Mouse (Mus musculus) layer of hippocampus, postnatal 25 days (tissue): ENCODE measurements around the gene Gm21698. TPM values are rescaled to one million over a fixed set of nuclear protein-coding genes. Genes with fewer than 3 reads are reported as not detected.
"Not testable (repeated sequence)": the region's sequence is repeated elsewhere in the genome, so short reads cannot be mapped to it uniquely, and the experiment has no call there.

Experiments used
- DNase-seq, 2 experiments: peaks; one replicate each; pipeline ENCODE4 v3.0.0; 2022; ENCODE audit warnings: mixed read lengths in 2 of 2, low spot score in 1 of 2; ENCODE audit errors: extremely low spot score in 1 of 2
- total RNA-seq, 2 experiments: library from RNA; stranded (reverse); gene quantifications; 2 replicates each; pipeline ENCODE4 v1.2.3; 2021

The Gm21698 gene
- under 1 TPM in 1 of 2 experiments, not detected in 1; 0.40 TPM for total RNA-seq

DNA sequence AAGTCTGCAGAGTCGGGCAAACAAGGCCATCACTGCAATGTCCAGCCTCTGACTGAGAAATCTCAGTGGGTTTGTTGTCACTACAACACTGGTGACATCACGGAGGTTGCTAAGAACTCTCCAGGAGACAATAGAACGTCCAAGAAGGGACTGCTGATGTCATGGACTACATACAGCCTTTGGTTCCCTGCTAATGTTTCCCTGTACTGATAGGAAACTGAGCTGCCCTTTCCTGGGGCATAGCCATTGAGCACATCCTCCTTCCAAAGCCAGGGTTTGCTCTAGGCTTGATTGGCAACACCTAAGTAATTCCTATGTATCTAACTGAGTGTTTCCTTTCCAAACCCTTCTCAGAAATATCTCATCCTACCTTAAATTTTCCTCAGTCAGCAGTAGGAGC lies at the start of gene Gm21698:
Gene Gm21698, minus strand, starts transcription at position 101 of the 400 bp plus-strand sequence.
- not testable (repeated sequence) for DNase-seq

DNA sequence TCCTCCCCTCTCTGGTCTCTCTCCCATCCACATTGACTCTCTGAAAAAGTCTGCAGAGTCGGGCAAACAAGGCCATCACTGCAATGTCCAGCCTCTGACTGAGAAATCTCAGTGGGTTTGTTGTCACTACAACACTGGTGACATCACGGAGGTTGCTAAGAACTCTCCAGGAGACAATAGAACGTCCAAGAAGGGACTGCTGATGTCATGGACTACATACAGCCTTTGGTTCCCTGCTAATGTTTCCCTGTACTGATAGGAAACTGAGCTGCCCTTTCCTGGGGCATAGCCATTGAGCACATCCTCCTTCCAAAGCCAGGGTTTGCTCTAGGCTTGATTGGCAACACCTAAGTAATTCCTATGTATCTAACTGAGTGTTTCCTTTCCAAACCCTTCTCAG lies 34.4 kb upstream of the Gm21698 start, which contains the start of gene Gm5862:
Gene Gm5862, minus strand, starts transcription at position 101 of the 400 bp plus-strand sequence.
- DNase-seq, result not testable (repeated sequence)

DNA sequence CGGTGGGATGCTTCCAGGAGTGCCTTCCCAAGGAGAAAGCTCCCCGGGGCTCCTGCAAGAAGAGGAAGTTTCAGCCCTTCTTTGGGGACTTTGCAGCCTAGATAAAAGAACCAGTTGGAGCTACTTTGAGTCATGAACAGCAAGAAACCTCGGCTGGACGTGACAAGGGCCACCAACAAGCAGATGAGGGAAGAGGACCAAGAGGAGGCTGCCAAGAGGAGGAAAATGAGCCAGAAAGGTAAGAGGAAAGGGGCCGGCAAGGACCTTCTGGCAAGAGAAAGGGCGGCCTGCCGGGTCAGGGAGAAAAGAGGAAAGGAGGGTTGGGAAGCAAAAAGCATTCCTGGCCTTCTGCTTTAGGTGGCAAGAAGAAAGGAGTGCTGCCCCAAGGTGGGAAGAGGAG lies 19.2 kb upstream of the Gm21698 start:
- DNase-seq, result not testable (repeated sequence)

DNA sequence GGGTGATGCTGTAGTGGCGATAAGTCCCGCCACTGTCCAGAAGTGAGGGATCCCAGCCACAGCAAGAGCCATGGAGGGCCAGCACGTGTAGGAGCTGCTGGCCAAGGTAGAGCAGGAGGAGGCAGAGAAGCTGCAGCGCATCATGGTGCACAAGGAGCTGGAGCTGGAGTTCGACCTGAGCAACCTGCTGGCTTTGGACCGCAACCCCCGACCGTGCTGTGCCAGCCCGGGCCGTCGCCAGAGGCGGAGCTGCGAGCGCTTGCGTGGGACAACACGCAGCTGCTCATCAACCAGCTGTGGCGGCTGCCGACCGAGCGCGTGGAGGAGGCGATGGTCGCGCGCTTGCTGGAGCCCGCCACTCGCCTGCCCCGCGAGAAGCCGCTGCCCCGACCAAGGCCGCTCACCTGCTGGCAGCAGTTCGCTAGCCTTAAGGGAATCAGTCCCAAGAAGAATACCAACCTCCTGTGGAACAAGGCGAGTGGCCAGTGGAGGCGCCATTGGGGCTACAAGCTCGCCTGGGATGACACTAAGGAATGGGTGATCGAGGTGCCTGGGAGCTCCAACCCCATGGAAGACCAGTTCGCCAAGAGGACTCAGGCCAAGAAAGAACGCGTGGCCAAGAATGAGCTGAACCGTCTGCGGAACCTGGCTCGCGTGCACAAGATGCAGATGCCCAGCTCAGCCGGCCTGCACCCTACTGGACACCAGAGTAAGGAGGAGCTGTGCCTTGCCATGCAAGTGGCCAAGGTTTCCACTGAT lies 18.7 kb upstream of the Gm21698 start:
- DNase-seq, result peak; percentile 17 to 19

DNA sequence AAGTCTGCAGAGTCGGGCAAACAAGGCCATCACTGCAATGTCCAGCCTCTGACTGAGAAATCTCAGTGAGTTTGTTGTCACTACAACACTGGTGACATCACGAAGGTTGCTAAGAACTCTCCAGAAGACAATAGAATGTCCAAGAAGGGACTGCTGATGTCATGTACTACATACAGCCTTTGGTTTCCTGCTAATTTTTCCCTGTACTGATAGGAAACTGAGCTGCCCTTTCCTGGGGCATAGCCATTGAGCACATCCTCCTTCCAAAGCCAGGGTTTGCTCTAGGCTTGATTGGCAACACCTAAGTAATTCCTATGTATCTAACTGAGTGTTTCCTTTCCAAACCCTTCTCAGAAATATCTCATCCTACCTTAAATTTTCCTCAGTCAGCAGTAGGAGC lies 16.2 kb upstream of the Gm21698 start, which contains the start of gene Gm1979:
Gene Gm1979, minus strand, starts transcription at position 101 of the 400 bp plus-strand sequence.
- not testable (repeated sequence) for DNase-seq

DNA sequence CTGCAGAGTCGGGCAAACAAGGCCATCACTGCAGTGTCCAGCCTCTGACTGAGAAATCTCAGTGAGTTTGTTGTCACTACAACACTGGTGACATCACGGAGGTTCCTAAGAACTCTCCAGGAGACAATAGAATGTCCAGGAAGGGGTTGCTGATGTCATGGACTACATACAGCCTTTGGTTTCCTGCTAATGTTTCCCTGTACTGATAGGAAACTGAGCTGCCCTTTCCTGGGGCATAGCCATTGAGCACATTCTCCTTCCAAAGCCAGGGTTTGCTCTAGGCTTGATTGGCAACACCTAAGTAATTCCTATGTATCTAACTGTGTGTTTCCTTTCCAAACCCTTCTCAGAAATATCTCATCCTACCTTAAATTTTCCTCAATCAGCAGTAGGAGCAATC lies 15.9 kb downstream of the Gm21698 start, which contains the start of gene Gm21680:
Gene Gm21680, minus strand, starts transcription at position 101 of the 400 bp plus-strand sequence.
- DNase-seq, result not testable (repeated sequence)

DNA sequence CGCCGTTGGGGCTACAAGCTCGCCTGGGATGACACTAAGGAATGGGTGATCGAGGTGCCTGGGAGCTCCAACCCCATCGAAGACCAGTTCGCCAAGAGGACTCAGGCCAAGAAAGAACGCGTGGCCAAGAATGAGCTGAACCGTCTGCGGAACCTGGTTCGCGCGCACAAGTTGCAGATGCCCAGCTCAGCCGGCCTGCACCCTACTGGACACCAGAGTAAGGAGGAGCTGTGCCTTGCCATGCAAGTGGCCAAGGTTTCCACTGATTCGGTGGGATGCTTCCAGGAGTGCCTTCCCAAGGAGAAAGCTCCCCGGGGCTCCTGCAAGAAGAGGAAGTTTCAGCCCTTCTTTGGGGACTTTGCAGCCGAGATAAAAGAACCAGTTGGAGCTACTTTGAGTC lies 31.4 kb downstream of the Gm21698 start:
- DNase-seq, result not testable (repeated sequence)

DNA sequence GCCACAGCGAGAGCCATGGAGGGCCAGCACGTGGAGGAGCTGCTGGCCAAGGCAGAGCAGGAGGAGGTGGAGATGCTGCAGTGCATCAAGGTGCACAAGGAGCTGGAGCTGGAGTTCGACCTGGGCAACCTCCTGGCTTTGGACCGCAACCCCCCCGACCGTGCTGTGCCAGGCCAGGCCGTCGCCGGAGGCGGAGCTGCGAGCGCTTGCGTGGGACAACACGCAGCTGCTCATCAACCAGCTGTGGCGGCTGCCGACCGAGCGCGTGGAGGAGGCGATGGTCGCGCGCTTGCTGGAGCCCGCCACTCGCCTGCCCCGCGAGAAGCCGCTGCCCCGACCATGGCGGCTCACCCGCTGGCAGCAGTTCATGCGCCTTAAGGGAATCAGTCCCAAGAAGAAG lies 31.8 kb downstream of the Gm21698 start:
- not testable (repeated sequence) for DNase-seq

DNA sequence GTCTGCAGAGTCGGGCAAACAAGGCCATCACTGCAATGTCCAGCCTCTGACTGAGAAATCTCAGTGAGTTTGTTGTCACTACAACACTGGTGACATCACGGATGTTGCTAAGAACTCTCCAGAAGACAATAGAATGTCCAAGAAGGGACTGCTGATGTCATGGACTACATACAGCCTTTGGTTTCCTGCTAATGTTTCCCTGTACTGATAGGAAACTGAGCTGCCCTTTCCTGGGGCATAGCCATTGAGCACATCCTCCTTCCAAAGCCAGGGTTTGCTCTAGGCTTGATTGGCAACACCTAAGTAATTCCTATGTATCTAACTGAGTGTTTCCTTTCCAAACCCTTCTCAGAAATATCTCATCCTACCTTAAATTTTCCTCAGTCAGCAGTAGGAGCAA lies 34.1 kb downstream of the Gm21698 start, which contains the start of gene Gm21671:
Gene Gm21671, minus strand, starts transcription at position 101 of the 400 bp plus-strand sequence.
- not testable (repeated sequence) for DNase-seq

DNA sequence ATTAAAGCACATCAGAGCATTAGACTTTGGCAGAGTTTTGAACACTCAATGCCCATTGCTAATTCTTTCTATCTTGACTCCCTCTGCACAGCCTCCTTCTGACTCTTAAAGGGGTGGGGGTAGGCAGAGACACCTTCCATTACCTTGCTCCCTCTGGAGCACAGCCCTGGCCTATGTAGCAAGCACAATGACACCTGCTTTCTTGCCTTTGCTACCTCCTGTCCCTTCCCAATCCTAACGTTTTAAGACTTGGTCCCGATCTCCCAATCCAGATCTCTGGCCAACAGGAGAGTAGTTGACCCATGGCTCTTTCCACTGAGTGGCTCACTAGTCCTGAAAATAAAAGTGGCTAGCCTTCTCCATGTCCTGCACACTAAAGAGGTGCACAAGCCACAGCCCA lies 43.1 kb downstream of the Gm21698 start:
- not testable (repeated sequence) for DNase-seq

DNA sequence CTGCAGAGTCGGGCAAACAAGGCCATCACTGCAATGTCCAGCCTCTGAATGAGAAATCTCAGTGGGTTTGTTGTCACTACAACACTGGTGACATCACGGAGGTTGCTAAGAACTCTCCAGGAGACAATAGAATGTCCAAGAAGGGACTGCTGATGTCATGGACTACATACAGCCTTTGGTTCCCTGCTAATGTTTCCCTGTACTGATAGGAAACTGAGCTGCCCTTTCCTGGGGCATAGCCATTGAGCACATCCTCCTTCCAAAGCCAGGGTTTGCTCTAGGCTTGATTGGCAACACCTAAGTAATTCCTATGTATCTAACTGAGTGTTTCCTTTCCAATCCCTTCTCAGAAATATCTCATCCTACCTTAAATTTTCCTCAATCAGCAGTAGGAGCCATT lies 46.2 kb downstream of the Gm21698 start, which contains the start of gene Gm21663:
Gene Gm21663, minus strand, starts transcription at position 101 of the 400 bp plus-strand sequence.
- not testable (repeated sequence) for DNase-seq

Other genes starting within 250 kb of the Gm21698 start
- 100 to 1,000 TPM; 145 to 156 TPM for gene Actr3b, start 228.7 kb downstream of the Gm21698 start, total RNA-seq
- gene Gm21663, start 46.3 kb downstream of the Gm21698 start, total RNA-seq, result not detected
- not detected for gene Gm21671, start 34.2 kb downstream of the Gm21698 start, total RNA-seq
- under 1 TPM in 1 of 2 experiments, not detected in 1; 0.07 TPM for gene Gm21680, start 16.0 kb downstream of the Gm21698 start, total RNA-seq
- gene Gm1979, start 16.1 kb upstream of the Gm21698 start, total RNA-seq, result not detected
- gene Gm5862, start 34.3 kb upstream of the Gm21698 start, total RNA-seq, result not detected
- not detected for gene Speer4a, start 50.9 kb upstream of the Gm21698 start, total RNA-seq
- gene Gm7347, start 69.9 kb upstream of the Gm21698 start, total RNA-seq, result not detected
- gene Gm10471, start 100.6 kb upstream of the Gm21698 start, total RNA-seq, result not detected
- gene 5031410I06Rik, start 116.7 kb upstream of the Gm21698 start, total RNA-seq, result not detected
- not detected for gene Gm10220, start 132.8 kb upstream of the Gm21698 start, total RNA-seq